Mouse (Mus musculus) intestine, postnatal 0 days (tissue): ENCODE data around the gene Otulinl. TPM values are rescaled to one million over a fixed set of nuclear protein-coding genes. Genes with fewer than 3 reads are reported as not detected.

Source experiments
- ATAC-seq: fragments of 200-750 bp; cut with Nextera tagmentation; 2 replicates; pipeline ENCODE4 v1.8.0; 2017; ENCODE audit warnings: mild to moderate bottlenecking, moderate TSS enrichment, moderate library complexity
- H3K27ac ChIP-seq: fragments of 300-500 bp; sonication (generic); 2 replicates; pipeline ENCODE4 v1.5.1; 2014; ENCODE audit warnings: mild to moderate bottlenecking, low read depth, low read length, moderate library complexity
- H3K27me3 ChIP-seq: fragments of 300-500 bp; sonication (generic); replicated peaks from 2 replicates; pipeline ENCODE4 v1.6.1; 2014; ENCODE audit warnings: low read length, mixed read lengths; ENCODE audit not compliant: control insufficient read depth, insufficient read depth
- H3K36me3 ChIP-seq: fragments of 300-500 bp; sonication (generic); 2 replicates; pipeline ENCODE4 v1.6.1; 2014; ENCODE audit warnings: mild to moderate bottlenecking, moderate library complexity; ENCODE audit not compliant: control insufficient read depth, insufficient read depth
- H3K4me1 ChIP-seq: fragments of 300-500 bp; sonication (generic); replicated peaks from 2 replicates; pipeline ENCODE4 v1.6.1; 2014; ENCODE audit warnings: antibody characterized with exemption, low read length, mixed read lengths; ENCODE audit not compliant: control insufficient read depth, insufficient read depth
- H3K4me2 ChIP-seq: fragments of 300-500 bp; sonication (generic); replicated peaks from 2 replicates; pipeline ENCODE4 v1.6.1; 2014; ENCODE audit warnings: low read depth, mild to moderate bottlenecking, moderate library complexity
- H3K4me3 ChIP-seq: fragments of 300-500 bp; sonication (generic); 2 replicates; pipeline ENCODE4 v1.5.1; 2014; ENCODE audit warnings: low read depth, low read length
- H3K9ac ChIP-seq: fragments of 300-500 bp; sonication (generic); 2 replicates; pipeline ENCODE4 v1.6.1; 2014; ENCODE audit warnings: mild to moderate bottlenecking, low read depth, low read length
- H3K9me3 ChIP-seq: fragments of 300-500 bp; sonication (generic); 2 replicates; pipeline ENCODE4 v1.6.1; 2016; ENCODE audit warnings: mixed run types; ENCODE audit not compliant: control insufficient read depth
- CTCF ChIP-seq: sonication (generic); IDR thresholded peaks from 2 replicates; pipeline ENCODE4 v1.5.1; 2016; ENCODE audit warnings: low read depth, mild to moderate bottlenecking, control low read depth, antibody characterized with exemption, moderate library complexity
- WGBS: fragments of 180-500 bp; shearing (Covaris S2); extraction: QIAGEN DNeasy Blood & Tissue Kit; methylation state at CpG from one replicate; pipeline ENCODE4 v1.1.7; 2014; 5-methylcytosine and 5-hydroxymethylcytosine counted together
- polyA plus RNA-seq: library from polyadenylated mRNA; unstranded; fragments of >200 nt; fragmentation: Nextera tagmentation; extraction: Ambion mirVana; gene quantifications from 2 replicates; pipeline ENCODE4 v1.2.1, GENCODE M21; 2015

The Otulinl gene
- polyA plus RNA-seq, 1 experiment from 2014 or later, result 9.0 TPM

DNA sequence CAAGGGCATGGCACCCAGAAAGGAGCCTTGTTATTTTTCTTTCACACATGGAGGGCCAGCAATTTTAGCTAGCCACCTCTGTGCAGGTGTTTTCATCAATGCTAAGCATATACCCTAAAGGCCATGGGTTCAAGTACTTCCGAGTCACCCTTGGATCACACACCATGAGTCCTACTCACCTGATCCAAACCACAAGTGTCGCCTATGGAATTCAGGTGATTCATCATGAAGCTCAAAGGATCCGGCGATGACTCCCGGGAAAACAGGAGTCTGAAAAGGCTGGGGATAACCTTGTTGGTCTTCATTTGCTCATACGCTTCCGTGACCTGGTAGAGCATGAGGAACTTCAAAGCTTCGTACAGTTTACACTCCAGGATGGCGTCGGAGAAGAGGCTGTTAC is 23.5 kb downstream of the Otulinl start:
- Histone ChIP-seq H3K4me2 (no peak overlapping the region), H3K27ac (no peak overlapping the region), H3K27me3 (no peaks in the 10 kb centered on the region), H3K4me3 (no peak overlapping the region), H3K4me1 (no peaks in the 10 kb centered on the region), H3K36me3 (no peaks in the 10 kb centered on the region), H3K9me3 (no peaks in the 10 kb centered on the region), H3K9ac (no peak overlapping the region)
- 96% methylated on average over 10 of the region's 10 CpGs for WGBS
- no peak for ATAC-seq
- TF ChIP-seq CTCF, result no peak

DNA sequence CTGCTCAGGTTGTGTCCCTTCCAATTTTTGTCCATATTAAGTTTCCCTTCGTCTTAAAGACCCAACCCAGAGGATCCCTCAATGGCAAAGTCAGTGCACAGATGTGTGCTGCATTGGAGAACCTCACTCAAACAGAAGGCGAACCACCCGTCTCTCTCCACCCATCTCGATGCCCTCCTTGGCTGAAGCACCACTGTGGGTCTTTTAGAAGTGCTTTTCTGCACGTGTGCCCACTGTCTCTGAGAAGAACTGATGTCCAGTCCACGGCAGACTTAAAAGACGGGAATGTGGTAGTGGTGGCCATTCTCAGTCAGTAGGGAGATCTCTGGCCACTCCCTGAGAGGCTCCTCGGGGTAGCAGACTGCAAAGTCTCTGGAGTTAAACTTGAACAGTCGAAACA is 24.8 kb downstream of the Otulinl start:
- Histone ChIP-seq H3K27me3 (no peaks in the 10 kb centered on the region), H3K9me3 (no peaks in the 10 kb centered on the region), H3K9ac (no peak overlapping the region), H3K4me1 (no peaks in the 10 kb centered on the region), H3K36me3 (no peaks in the 10 kb centered on the region), H3K27ac (no peak overlapping the region), H3K4me2 (no peak overlapping the region), H3K4me3 (no peak overlapping the region)
- TF ChIP-seq CTCF, result no peak
- no peak for ATAC-seq
- 76% methylated on average over 9 of the region's 9 CpGs for WGBS

DNA sequence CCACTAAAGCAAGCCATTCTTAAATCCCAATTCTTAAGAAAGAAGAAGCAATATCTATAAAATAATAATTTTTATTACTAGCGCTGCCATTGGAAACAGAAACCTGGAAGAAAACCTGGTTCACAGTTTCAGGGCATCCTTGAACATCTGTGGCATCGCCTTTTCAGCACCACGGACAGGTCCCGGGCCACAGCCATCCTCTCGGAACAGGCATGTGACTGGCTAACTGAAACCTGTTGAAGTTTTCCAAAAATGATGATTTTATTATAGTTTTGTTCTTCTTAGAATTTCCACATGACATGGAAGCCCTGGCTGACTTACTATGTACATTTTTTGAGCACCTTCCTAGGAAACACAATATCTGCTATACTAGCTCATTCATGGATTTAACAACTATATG is 26.4 kb downstream of the Otulinl start:
- no peaks in the 10 kb centered on the region for H3K4me1 ChIP-seq
- TF ChIP-seq CTCF, result no peak
- H3K27me3 ChIP-seq, result no peaks in the 10 kb centered on the region
- no peaks in the 10 kb centered on the region for H3K9me3 ChIP-seq
- H3K4me3 ChIP-seq, result no peak overlapping the region
- no peaks in the 10 kb centered on the region for H3K36me3 ChIP-seq
- no peak overlapping the region for H3K4me2 ChIP-seq
- H3K9ac ChIP-seq, result no peak overlapping the region
- no peak for ATAC-seq
- H3K27ac ChIP-seq, result no peak overlapping the region
- WGBS, result 17% methylated on average over 5 of the region's 5 CpGs

DNA sequence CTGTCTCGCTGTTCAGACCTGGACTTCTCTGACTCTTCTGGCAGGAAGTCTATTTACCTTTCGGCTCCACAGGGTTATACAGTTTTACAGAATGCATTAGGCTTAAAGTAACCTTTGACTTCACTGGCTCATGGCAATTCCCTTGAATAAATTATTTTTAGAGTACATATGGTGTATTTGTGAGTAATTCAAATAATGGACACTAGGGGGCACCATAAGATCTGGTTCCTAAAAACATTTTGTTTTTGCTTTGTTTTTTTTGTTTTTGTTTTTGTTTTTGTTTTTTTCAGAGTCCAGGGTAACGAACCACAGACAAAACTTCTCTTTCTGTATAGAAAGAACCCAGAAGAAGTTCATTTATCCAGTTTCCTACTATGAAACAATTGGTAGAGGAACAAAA is 33.7 kb downstream of the Otulinl start:
- no peak overlapping the region for H3K4me2 ChIP-seq
- H3K27me3 ChIP-seq, result no peaks in the 10 kb centered on the region
- peak; percentile 69 for TF ChIP-seq CTCF
- no peak overlapping the region for H3K4me3 ChIP-seq
- H3K27ac ChIP-seq, result no peak overlapping the region
- H3K4me1 ChIP-seq, result no peaks in the 10 kb centered on the region
- no peaks in the 10 kb centered on the region for H3K9me3 ChIP-seq
- H3K36me3 ChIP-seq, result no peaks in the 10 kb centered on the region
- no peak overlapping the region for H3K9ac ChIP-seq
- WGBS, result 47% methylated on average over 3 of the region's 3 CpGs
- no peak for ATAC-seq

DNA sequence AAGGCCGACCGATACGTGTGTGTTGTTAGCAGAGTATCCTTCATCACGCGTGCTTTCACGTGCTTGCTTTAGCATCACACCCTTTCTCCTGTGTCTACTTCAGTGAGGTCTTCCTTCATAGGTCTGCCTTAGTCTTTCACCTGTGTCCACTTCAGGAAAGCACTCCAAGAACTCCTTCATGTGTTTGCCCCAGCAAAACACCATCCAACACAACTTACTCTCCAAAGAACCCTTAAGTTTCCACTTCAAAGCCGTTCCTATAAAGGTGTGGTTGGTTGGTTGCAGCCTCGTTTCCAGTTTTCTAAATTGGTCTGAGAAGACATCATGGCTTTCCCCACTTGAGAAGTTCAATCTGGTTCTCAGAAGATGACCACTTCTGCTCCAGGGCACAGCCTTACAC is 34.7 kb downstream of the Otulinl start:
- H3K36me3 ChIP-seq, result no peaks in the 10 kb centered on the region
- no peak overlapping the region for H3K27ac ChIP-seq
- H3K4me2 ChIP-seq, result no peak overlapping the region
- 95% methylated on average over 8 of the region's 8 CpGs for WGBS
- H3K9ac ChIP-seq, result no peak overlapping the region
- H3K9me3 ChIP-seq, result no peaks in the 10 kb centered on the region
- H3K27me3 ChIP-seq, result no peaks in the 10 kb centered on the region
- TF ChIP-seq CTCF, result no peak
- no peak for ATAC-seq
- no peak overlapping the region for H3K4me3 ChIP-seq
- H3K4me1 ChIP-seq, result no peaks in the 10 kb centered on the region

DNA sequence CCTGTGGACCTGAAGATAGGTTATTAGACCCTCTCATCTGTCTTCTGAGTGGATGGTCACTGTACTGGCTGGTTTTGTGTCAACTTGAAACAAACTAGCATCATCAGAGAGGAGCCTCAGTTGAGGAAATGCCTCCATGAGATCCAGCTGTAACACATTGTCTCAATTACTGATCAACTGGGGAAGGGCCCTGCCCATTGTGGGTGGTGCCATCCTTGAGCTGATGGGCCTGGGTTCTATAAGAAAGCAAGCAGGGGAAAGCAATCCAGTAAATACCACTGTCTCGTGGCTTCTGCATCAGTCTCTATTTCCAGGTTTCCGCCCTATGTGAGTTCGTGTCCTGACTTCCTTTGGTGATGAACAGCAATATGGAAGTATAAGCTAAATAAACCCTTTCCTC is 36.1 kb downstream of the Otulinl start:
- H3K27me3 ChIP-seq, result no peaks in the 10 kb centered on the region
- TF ChIP-seq CTCF, result no peak
- no peaks in the 10 kb centered on the region for H3K9me3 ChIP-seq
- no peak overlapping the region for H3K9ac ChIP-seq
- ATAC-seq, result no peak
- H3K4me1 ChIP-seq, result no peaks in the 10 kb centered on the region
- 71% methylated on average over 3 of the region's 3 CpGs for WGBS
- H3K36me3 ChIP-seq, result no peaks in the 10 kb centered on the region
- no peak overlapping the region for H3K4me3 ChIP-seq
- no peak overlapping the region for H3K4me2 ChIP-seq
- no peak overlapping the region for H3K27ac ChIP-seq

DNA sequence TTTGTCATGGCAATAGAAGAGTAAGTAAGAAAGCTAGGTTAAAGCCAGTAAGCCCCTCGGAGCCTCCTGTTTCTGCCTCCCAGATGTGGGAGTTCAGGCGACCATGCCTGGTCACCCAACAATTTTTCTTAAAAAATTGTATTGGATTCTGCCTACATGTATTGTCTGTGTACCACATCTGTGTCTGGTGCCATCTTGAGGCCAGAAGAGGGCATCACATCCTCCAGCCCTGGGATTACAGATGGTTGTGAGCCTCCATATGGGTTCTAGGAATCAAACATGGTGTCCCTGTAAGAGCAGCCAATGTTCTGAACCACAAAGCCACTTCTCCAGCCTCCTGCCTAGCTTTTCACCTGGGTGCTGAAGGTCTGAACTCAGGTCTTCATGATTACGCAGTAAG is 38.5 kb downstream of the Otulinl start:
- no peaks in the 10 kb centered on the region for H3K4me1 ChIP-seq
- peak; percentile 79 for TF ChIP-seq CTCF
- no peak overlapping the region for H3K4me2 ChIP-seq
- no peak overlapping the region for H3K4me3 ChIP-seq
- no peaks in the 10 kb centered on the region for H3K27me3 ChIP-seq
- no peaks in the 10 kb centered on the region for H3K36me3 ChIP-seq
- 80% methylated on average over 3 of the region's 3 CpGs for WGBS
- H3K9me3 ChIP-seq, result no peaks in the 10 kb centered on the region
- ATAC-seq, result no peak
- no peak overlapping the region for H3K27ac ChIP-seq
- no peak overlapping the region for H3K9ac ChIP-seq
